ENCODE assay signal across 10 mouse cellular contexts in the genomic region with DNA sequence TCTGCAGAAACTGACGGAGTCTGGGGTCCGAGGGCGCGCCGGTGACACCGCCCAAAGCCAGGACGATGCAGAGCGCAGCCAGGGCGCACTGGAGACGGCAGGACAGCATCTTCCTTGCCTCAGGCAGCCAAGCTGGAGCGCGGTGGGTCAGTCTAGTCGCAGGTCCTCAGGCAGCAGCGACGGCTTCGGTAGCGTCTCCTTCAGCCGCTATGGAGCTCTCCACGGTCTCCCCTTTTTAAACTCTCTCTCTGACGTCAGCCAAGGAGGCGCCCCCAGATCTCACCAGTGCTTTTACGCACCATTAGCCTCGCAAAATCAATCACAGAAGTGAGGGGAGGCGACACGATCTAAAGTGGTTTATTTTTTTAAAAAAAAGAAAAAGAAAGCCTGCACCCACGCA. TPM values are rescaled to one million over a fixed set of nuclear protein-coding genes. Genes with fewer than 3 reads are reported as not detected.
DNase-seq lines count a peak whose midpoint lies in the region; ATAC-seq lines count a peak whose summit lies in the region.
"Had no signal": no experiment of that assay in that cellular context is flagged by ENCODE, and none has a peak within 500 bp of the region (broad histone marks: within the 10 kb centered on the region; RNA-seq: fewer than 3 reads in every experiment).

A gene (minus strand): TSS at position 323 of the 400 bp plus-strand sequence.

- peak within 1 kb of the TSS; percentile 57 for H3K4me2 ChIP-seq in hindbrain, embryonic 13.5 days
- no peak within 1 kb of the TSS for H3K4me2 ChIP-seq in stomach, embryonic 16.5 days (ENCODE audit: low read depth, low read length)

- 5% methylated on average over 26 of the region's 26 CpGs for WGBS in hindbrain, embryonic 13.5 days
- WGBS in stomach, embryonic 16.5 days, result 6% methylated on average over 26 of the region's 26 CpGs

- no peaks in the 10 kb centered on the region for H3K9me3 ChIP-seq in hindbrain, embryonic 13.5 days
- H3K9me3 ChIP-seq in stomach, embryonic 16.5 days (replicated peaks; ENCODE audit: control insufficient read depth, low read length), result no peaks in the 10 kb centered on the region

- peak within 1 kb of the TSS; percentile 40 for H3K4me3 ChIP-seq in hindbrain, embryonic 13.5 days
- H3K4me3 ChIP-seq in stomach, embryonic 16.5 days (replicated peaks; ENCODE audit: low read length), result no peak within 1 kb of the TSS

- peaks cover 31% of the 10 kb centered on the region for H3K4me1 ChIP-seq in hindbrain, embryonic 13.5 days (replicated peaks)
- H3K4me1 ChIP-seq in stomach, embryonic 16.5 days (ENCODE audit: control insufficient read depth, insufficient read depth, low read length), result no peaks in the 10 kb centered on the region

- peak within 1 kb of the TSS; percentile 53 for H3K9ac ChIP-seq in hindbrain, embryonic 13.5 days
- H3K9ac ChIP-seq in stomach, embryonic 16.5 days (ENCODE audit: low read length), result no peak within 1 kb of the TSS

- DNase-seq in retina, embryonic 14.5 days (ENCODE audit: low spot score), result peak; percentile 20
- no peak for DNase-seq in retina, postnatal 1 day
- DNase-seq in left cerebral cortex, postnatal 4 days, result no peak
- no peak for DNase-seq in gastrocnemius, postnatal 14 days
- no peak for DNase-seq in adrenal gland, adult 2 months
- DNase-seq: thymus, postnatal 25 days had no signal

- intact Hi-C loops in left cerebral cortex, postnatal 4 days (cut with DNase I), result no loop called here
- intact Hi-C loops in gastrocnemius, postnatal 14 days (cut with DNase I; ENCODE audit: low total_unique reads), result no loop called here

- peaks cover 41% of the 10 kb centered on the region for H3K27me3 ChIP-seq in hindbrain, embryonic 13.5 days
- peaks cover 14% of the 10 kb centered on the region for H3K27me3 ChIP-seq in stomach, embryonic 16.5 days (ENCODE audit: control insufficient read depth, insufficient read depth, low read length)

- H3K27ac ChIP-seq in hindbrain, embryonic 13.5 days, result 0 out of 2 replicates have a peak within 1 kb of the TSS, but pooled peaks have one; percentile 15
- no peak within 1 kb of the TSS for H3K27ac ChIP-seq in stomach, embryonic 16.5 days (ENCODE audit: low read length)

- H3K36me3 ChIP-seq in hindbrain, embryonic 13.5 days, result no peaks in the 10 kb centered on the region
- H3K36me3 ChIP-seq in stomach, embryonic 16.5 days (ENCODE audit: control insufficient read depth, insufficient read depth, low read length), result no peaks in the 10 kb centered on the region

- peak; percentile 53 for ATAC-seq in hindbrain, embryonic 13.5 days (ENCODE audit: low FRiP score)
- no peak for ATAC-seq in stomach, embryonic 16.5 days (ENCODE audit: insufficient read depth, low FRiP score)
- no peak for ATAC-seq in megakaryocyte, adult 5-6 weeks (ENCODE audit: poor library complexity, severe bottlenecking)

RNA-seq across cellular contexts. Expression of the gene that starts here (rescaled TPM):
- polyA plus RNA-seq in hindbrain, embryonic 13.5 days (2015; fragmentation: Nextera tagmentation; extraction: Ambion mirVana), result 242 and 252 TPM in 2 replicates
- total RNA-seq in left cerebral cortex, postnatal 4 days (2021), result 100 to 1,000 TPM; 251 to 315 TPM
- polyA plus RNA-seq in stomach, embryonic 16.5 days (2015; fragmentation: Nextera tagmentation; extraction: Ambion mirVana), result 12.1 and 18.9 TPM in 2 replicates
- total RNA-seq in gastrocnemius, postnatal 14 days (2021), result not detected
- not detected in 2 replicates for total RNA-seq in megakaryocyte, adult 5-6 weeks (2015)
- not detected in 2 replicates for total RNA-seq in megakaryocyte, adult 5-6 weeks (2017)
- total RNA-seq in adrenal gland, adult 2 months (2021), result under 1 TPM; 0.43 to 0.73 TPM
- polyA plus RNA-seq in adrenal gland, adult 2 months (2012; rRNA removed), result 0.38 TPM in 1 of 2 replicates, not detected in the other
- total RNA-seq: MEL had no signal

Comparison
In these comparisons a context has a peak if more than half of its experiments do, and no peak if none do; other contexts are left out.
1. RNA of the gene that starts here (total RNA-seq): 251 to 315 TPM in left cerebral cortex, postnatal 4 days; 0.43 to 0.73 TPM in adrenal gland, adult 2 months, not detected in gastrocnemius, postnatal 14 days and not detected in megakaryocyte, adult 5-6 weeks; every median in the first group is over 100 times any median in the second.